Mouse (Mus musculus) adrenal gland, adult 8-10 months (tissue): Measurements from ENCODE around the gene Shld1. TPM values are rescaled to one million over a fixed set of nuclear protein-coding genes. Genes with fewer than 3 reads are reported as not detected.
A peak's percentile ranks its signal among the peaks of the same experiment; 100 is the strongest.

Source experiments
- DNase-seq: peaks from one replicate; pipeline ENCODE4 v3.0.0; 2022
- total RNA-seq, 4 experiments: library from RNA; stranded (reverse); gene quantifications; 2 replicates each; pipeline ENCODE4 v1.2.4; 2022

The Shld1 gene
- 10 to 100 TPM; 10.7 to 12.1 (median 11.9) TPM for total RNA-seq

- DNase-seq, result peak; percentile 93
These were observed at the start of gene Shld1 for GRCm38 (mm10) chr2:132686756-132687737. Shld1 (plus strand) TSS chr2:132686931.

DNA sequence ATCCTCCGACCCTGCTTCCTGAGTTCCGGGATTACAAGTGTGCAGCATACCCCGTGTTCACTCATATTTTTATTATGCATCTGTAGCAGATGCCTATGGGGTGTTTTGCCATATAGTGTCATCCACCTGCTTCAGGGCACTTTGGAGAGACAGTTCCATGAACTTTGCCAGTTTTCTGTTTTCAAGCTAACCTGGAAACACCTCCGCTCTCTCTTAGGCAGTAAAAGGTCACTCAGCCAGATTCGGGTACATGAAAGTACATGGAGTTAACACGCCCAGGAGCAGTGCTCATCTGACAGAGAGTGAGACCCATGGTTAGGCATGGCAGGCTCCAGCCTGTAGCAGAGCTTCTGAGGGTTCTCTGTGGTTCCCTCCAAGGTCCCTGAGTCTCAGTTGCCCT is 48.4 kb upstream of the Shld1 start:
- no peak for DNase-seq

DNA sequence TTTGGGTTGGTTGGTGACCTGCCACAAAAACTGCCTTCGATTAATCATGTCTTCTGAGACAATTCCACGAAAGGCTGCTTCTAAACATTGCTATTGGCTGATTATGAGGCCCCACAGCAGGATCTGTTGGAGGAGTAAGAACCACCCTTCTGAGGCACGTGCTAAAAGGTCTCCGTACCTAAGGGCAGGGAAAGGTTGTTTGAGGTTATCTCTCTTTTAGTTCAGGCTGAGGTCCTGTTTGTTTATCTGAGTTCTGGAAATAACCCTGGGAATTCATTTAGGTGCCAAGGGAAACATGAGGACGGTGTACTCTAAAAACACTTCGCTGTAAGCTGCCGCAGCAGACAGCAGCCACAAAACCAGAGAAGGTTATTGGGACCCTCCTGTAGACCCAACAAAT is 47.4 kb upstream of the Shld1 start:
- DNase-seq, result no peak

- no peak for DNase-seq
These were observed 45.5 kb upstream of the Shld1 start for GRCm38 (mm10) chr2:132641196-132641595.

DNA sequence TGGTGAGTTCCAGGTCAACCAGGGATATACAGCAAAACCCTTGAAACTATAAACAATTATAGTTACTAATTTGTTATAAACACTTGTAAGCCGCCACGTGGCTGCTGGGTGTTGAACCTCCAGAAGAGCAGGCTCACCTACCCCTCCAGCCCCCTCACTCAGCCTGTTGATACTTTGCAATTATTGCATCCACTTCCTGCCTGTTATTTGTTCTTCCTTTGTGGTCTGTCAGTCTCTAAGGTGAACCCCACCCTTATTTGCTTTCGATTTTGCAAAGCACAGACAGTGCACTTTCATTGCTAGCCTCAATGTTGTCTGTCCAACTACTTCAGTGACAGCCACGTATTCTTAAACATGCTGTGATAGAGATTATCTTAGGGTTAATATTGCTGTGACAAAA is 43.6 kb upstream of the Shld1 start:
- DNase-seq, result no peak

GRCm38 (mm10) chr2:132646856-132647745 is 39.6 kb upstream of the Shld1 start:
- DNase-seq, result no peak

DNA sequence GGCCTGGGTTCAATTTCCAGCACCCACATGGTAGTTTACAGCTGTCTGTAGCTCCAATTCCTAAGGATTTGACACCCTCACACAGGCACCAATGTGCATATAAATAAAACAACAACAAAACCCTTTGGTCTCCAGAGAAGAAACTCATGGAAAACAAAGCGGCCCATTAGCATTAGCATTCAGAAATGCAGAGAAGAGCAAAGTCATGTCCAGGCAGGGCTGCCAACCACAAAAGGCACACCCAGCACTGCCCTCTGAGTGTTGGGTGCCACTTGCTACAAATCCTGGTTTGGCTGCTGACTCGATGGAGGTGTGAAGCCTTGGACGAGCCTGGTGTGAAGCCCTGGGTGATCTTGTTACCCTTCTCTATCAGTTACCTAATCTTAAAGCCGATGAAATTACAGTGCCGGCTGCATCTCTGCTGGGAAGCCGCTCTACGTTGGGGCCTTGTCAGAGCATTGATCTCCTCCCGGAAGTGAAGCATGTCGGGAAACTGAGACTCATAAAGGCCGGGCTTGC is 37.3 kb upstream of the Shld1 start:
- DNase-seq, result no peak

DNA sequence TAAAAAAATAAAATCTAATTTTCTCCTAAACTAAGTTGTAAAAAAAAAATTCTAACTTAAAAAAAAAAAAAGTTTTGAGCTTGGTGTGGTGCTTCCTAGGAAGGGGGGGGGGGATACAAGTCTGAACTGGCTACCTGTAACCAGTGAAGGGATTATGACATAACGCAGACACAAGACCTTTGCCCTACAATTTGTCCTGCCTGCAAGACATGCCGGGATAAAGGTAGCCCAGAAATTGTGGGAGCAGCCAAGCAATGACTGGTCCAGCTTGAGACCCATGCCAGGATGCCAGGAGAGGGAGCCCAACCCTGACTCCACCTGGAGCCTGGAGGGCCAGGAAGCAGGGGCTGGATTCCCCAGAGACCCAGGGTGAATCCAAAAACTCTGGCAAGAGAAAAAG is 36.2 kb upstream of the Shld1 start:
- no peak for DNase-seq

DNA sequence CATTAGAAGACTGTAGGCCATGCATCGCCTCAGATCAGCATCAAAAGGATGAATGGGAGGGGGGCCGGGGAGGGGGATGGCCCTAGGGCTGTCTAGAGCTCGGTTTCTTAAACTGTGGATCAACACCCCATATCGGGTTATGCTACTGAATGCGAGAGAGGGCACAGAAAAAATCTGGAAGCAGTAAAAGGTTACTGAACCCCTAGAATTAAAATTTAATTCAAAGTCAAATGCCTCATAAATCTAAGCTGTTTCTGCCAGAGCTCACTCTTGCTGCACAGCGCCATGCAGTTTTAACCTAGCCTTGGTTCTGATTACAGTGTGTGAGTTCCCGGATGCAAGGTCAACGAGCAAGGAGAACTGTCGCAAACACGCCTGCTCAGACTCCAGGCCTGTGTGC is 34.3 kb upstream of the Shld1 start:
- DNase-seq, result peak; percentile 56

GRCm38 (mm10) chr2:132654834-132655495 is 31.8 kb upstream of the Shld1 start:
- DNase-seq, result no peak

GRCm38 (mm10) chr2:132657186-132657585 is 29.5 kb upstream of the Shld1 start:
- no peak for DNase-seq

DNA sequence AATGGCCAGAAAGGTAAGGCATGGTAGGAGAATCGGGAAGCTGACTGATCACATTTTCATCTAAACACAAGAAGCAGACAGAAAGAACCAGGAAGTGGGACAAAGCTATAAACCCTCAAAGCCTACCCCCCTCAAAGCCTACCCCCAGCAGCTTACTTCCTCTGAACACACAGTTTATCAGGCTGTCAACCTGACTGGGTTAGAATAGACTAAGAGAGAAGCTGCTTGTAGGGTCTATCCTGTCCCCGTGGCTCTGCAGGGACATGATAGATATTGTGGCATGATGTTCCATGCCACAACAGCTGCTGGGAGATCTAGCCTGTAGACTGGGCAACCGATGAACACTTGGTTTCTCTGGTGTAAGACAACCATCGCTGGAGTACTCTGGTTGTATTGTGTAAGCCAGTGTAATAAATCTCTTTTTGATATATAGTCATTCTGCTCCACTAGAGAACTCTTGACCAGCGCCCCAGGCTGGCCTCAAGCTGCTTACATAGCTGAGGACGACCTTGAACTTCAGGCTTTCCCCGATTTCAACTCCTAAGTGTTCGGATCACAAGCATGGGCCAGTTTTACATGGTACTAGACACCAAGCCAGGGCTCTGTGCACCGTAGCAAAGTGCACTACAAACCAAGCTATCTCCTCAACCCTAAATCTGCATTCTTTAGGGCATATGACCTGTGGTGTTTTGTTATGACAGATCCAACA is 28.2 kb upstream of the Shld1 start:
- DNase-seq, result peak; percentile 10

GRCm38 (mm10) chr2:132669091-132669490 is 17.6 kb upstream of the Shld1 start:
- DNase-seq, result no peak

DNA sequence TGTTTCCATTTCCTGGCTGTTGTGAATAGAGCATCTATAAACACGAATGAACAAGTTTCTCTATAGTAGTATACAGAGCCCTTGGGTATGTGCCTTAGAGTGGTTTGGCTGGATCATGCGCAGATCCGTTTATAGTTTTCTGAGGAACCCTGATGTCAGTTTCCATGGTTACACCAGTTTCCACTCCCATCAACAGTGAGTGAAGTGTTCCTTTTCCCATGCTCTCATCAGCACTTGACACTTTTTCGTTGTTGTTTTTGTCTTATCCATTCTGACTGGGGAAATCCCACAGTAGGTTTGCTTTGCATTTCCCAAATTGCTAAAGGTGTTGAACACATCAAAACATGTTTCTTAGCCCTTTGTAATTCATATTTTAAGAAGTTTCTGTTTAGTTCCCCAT is 16.4 kb upstream of the Shld1 start:
- DNase-seq, result no peak

DNA sequence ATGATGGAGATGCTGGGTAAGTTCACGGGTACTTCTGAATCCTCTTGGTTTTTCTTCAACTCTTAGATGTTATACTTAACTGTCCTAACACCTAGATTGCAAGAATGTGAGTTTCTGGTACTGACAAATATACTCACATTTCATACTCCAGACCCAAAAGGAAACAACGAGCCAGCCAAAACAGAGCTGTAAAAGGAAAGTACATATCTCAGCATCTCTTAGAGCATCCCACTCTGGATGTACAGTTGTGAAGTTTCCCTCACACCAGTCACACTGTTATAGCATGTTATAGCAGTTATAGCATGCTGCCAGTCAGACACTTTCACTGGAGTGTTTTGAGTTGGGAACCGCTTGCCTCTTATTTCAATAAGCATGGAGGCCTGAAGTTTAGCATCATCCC is 14.6 kb upstream of the Shld1 start:
- DNase-seq, result no peak

GRCm38 (mm10) chr2:132676111-132676510 is 10.6 kb upstream of the Shld1 start:
- no peak for DNase-seq

GRCm38 (mm10) chr2:132685001-132685400 is 1.7 kb upstream of the Shld1 start:
- no peak for DNase-seq

DNA sequence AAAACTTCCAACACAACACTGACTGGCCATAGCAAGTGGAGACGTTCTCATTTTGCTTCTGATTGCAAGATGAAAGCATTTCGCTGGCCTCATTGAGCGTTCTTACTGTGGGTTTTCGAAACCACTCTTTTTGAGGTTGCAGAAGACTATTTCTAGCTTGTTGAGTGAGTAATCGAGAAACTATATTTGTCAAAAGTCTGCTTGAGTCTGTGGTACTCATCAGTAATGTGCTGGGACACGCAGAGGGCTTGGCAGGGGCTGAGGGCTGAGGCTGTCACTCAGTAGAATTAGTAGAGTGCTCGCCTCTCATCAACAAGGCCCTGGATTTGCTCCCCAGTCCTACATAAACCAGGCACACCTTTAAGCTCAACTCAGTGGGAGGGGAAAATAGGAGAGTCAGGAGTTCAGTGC is 1.9 kb downstream of the Shld1 start:
- DNase-seq, result no peak

GRCm38 (mm10) chr2:132689188-132689568 is 2.4 kb downstream of the Shld1 start:
- DNase-seq, result no peak

DNA sequence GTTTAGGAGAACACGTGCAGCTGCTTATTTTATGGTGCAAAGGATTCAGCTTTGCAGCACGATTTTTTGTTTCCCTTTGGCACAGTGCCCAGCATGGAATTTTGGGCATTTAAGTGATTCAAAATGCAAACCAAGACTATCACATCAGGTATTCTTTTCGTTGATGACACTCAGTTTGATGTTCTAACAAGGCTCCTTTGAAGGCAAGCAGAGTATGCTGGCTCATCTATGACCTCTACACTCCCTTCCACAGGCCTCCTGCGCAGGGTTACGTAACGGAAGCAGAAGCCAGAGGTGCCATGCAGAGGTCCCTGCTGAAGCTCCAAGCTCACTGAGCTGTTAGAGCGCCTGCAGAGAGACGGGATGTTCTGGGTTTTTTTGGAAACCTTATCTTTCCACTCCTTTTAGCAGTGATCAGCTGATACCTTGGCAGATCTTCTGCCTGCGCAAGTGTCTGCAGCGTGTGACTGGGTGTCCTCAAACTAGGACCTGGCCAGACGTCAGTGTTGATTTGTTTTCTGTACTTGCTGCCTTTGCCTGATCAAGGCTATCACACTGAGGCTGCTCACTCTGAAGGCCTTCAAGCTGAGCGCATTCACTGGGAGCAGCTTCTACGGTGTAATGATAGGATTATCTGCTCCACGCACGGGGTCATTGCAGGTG is 3.0 kb downstream of the Shld1 start:
- peak; percentile 69 for DNase-seq

DNA sequence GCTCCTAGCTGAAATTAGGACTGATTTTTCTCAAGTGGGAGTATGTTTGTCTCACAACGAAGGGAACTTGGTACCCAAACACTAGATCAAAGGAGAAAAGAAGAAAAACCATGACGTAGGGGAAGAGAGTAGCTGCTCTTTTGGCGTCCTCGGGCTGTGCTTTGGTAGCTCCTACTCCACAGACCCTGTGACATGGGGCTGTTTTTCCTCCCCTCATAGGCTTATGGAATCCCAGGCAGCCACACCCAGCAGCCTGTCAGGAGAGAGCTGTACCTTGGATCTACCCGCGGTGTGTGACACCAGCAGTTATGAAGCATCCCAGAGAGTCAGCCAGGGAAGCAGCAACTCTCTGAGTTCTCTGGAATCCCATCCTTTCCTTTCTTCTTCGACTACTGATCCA is 5.0 kb downstream of the Shld1 start:
- DNase-seq, result no peak
